Mouse (Mus musculus) ES-E14 (cell line): Measurements from ENCODE around the gene Jade1. TPM values are rescaled to one million over a fixed set of nuclear protein-coding genes. Genes with fewer than 3 reads are reported as not detected.

Experiments used
- DNase-seq: peaks from one replicate; pipeline ENCODE4 v3.0.0-alpha.2; 2013; ENCODE audit warnings: low read depth, low spot score
- H3K27ac ChIP-seq: 2 replicates; pipeline ENCODE4 v1.5.1; 2012; ENCODE audit warnings: low read depth, mild to moderate bottlenecking, low read length, moderate library complexity, mixed read lengths; ENCODE audit not compliant: poor library complexity, insufficient read depth, severe bottlenecking
- H3K36me3 ChIP-seq: 2 replicates; pipeline ENCODE4 v1.6.1; 2012; ENCODE audit warnings: mild to moderate bottlenecking, low read length, moderate library complexity, mixed read lengths; ENCODE audit not compliant: control insufficient read depth, poor library complexity, insufficient read depth, severe bottlenecking
- H3K4me1 ChIP-seq, 2 experiments: fragments of 150-350 bp in 1 of 2; sonication (generic) in 1 of 2; 2 replicates each; pipeline ENCODE4 v1.6.1; 2012; ENCODE audit warnings: low read length in 2 of 2, mild to moderate bottlenecking in 1 of 2, mixed read lengths in 1 of 2; ENCODE audit not compliant: control insufficient read depth in 2 of 2, insufficient read depth in 2 of 2, poor library complexity in 1 of 2
- H3K4me3 ChIP-seq, 2 experiments: fragments of 150-350 bp in 1 of 2; sonication (generic) in 1 of 2; 2 replicates each; pipeline ENCODE4 v1.5.1; 2012; ENCODE audit warnings: low read length in 2 of 2, low read depth in 1 of 2, mild to moderate bottlenecking in 1 of 2, mixed read lengths in 1 of 2; ENCODE audit not compliant: insufficient read depth in 1 of 2, poor library complexity in 1 of 2, severe bottlenecking in 1 of 2
- H3K9ac ChIP-seq: 2 replicates; pipeline ENCODE4 v1.6.1; 2012; ENCODE audit warnings: low read depth, mild to moderate bottlenecking, low read length, mixed read lengths; ENCODE audit not compliant: poor library complexity, insufficient read depth, severe bottlenecking
- H3K9me3 ChIP-seq: fragments of 150-350 bp; sonication (generic); 2 replicates; pipeline ENCODE4 v1.6.1; 2012; ENCODE audit warnings: low read depth, mild to moderate bottlenecking, low read length; ENCODE audit not compliant: control insufficient read depth, insufficient read depth
- CHD2 ChIP-seq: IDR thresholded peaks from 2 replicates; pipeline ENCODE4 v1.6.1; 2014; ENCODE audit warnings: mild to moderate bottlenecking, low read depth, low read length, inconsistent platforms
- HCFC1 ChIP-seq: IDR thresholded peaks from 2 replicates; pipeline ENCODE4 v1.6.1; 2012; ENCODE audit warnings: low read length, inconsistent platforms, borderline replicate concordance; ENCODE audit not compliant: insufficient read depth
- MAFK ChIP-seq: IDR thresholded peaks from 2 replicates; pipeline ENCODE4 v1.6.1; 2014; ENCODE audit warnings: mild to moderate bottlenecking, low read depth, low read length, inconsistent platforms; ENCODE audit not compliant: insufficient read depth
- ZC3H11A ChIP-seq: IDR thresholded peaks from 2 replicates; pipeline ENCODE4 v1.6.1; 2012; ENCODE audit warnings: low read depth, mild to moderate bottlenecking, inconsistent platforms, low read length, borderline replicate concordance
- ZNF384 ChIP-seq: IDR thresholded peaks from 2 replicates; pipeline ENCODE4 v1.6.1; 2012; ENCODE audit warnings: low read depth, low read length, inconsistent platforms
- in situ Hi-C, 2 experiments: fragments of 600-800 bp; cut with MboI; formaldehyde crosslinking; loops; one replicate each; pipeline ENCODE4 v1.15.1; 2025; ENCODE audit warnings: low sequenced_read_pairs in 2 of 2, inconsistent platforms in 1 of 2; ENCODE audit not compliant: unreplicated experiment in 2 of 2
- total RNA-seq: library from RNA; depleted of rRNA; stranded (reverse); fragments of 300-350 nt; gene quantifications from 2 replicates; pipeline ENCODE4 v1.2.3, GENCODE M21; 2012

Gene Jade1
- total RNA-seq, 1 experiment: 218 TPM

DNA sequence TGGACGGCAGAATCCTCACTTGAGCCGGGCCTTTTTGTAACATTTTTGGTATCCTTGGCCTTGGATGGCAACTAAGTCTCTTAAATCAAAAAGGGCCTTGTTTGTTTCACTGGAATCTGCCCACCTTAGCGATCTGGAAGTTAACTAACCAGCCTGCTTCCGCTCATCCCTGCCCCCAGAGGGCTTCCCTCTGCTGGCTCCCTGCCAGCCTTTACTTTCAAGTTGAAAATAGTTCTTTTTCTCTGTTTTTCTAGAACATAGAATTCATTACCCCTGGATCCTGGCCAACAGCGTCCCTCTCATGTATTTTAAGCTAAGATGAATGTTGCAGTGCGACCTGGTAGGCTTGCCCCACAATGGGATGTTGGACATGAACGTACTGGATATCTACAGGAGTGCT, 11.1 kb upstream of the Jade1 start:
- H3K4me1 ChIP-seq: no peaks in the 10 kb centered on the region; a peak in 1 of 4 replicates
- TF ChIP-seq MAFK: no peak
- no peak for TF ChIP-seq ZNF384
- TF ChIP-seq HCFC1: no peak
- TF ChIP-seq CHD2: no peak
- no peak for TF ChIP-seq ZC3H11A
- no peaks in the 10 kb centered on the region for H3K36me3 ChIP-seq
- no peak for DNase-seq
- H3K4me3 ChIP-seq: no peak overlapping the region
- in situ Hi-C loops: no loop called here
- H3K9ac ChIP-seq: no peak overlapping the region
- H3K9me3 ChIP-seq: no peaks in the 10 kb centered on the region
- H3K27ac ChIP-seq: no peak overlapping the region

DNA sequence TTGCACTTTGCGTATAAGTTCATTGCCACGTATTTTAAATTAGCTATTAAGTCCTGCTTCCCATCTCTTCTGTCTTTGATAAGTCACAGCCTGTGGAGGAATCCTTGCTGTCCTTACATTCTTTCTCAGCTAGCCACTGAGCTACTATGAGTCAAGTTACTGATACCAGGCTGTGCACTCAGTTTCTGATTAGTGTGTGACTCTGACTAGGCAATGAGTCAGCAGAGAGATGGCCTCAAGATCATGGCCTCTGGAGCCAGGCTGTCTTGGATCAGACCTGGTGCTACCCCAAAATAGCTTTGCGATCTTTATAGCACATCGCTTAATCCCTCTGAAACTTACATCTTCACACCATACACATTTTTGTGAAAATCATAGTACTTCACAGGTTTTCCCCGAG, 8.2 kb upstream of the Jade1 start:
- TF ChIP-seq HCFC1: no peak
- TF ChIP-seq MAFK: no peak
- no peak for TF ChIP-seq ZNF384
- no peak for TF ChIP-seq CHD2
- TF ChIP-seq ZC3H11A: no peak
- Histone ChIP-seq H3K27ac (no peak overlapping the region), H3K36me3 (no peaks in the 10 kb centered on the region), H3K9ac (no peak overlapping the region), H3K9me3 (no peaks in the 10 kb centered on the region), H3K4me3 (no peak overlapping the region), H3K4me1 (no peaks in the 10 kb centered on the region; a peak in 3 of 4 replicates)
- in situ Hi-C loops: no loop called here
- no peak for DNase-seq

DNA sequence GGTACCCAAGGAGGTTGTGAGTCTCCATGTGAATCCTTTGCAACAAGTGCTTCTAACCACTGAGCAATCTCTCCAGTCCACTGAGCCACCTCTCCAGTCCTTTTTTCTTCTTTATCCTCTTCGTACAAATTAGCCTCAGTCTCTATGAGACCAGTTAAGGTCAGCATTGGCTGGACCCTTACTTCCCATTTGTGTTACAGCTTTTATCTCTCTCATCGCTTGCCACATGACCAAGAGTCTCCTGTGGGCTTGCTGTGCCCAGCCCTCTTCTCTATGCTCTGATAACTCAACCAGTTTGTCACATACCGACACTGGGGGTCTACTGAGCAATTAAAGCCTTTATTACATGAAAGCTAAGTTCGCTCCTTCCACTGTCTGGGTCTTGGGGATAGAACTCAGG, 7.3 kb upstream of the Jade1 start:
- no peaks in the 10 kb centered on the region for H3K9me3 ChIP-seq
- no peak for DNase-seq
- H3K4me3 ChIP-seq: no peak overlapping the region
- H3K9ac ChIP-seq: no peak overlapping the region
- no peaks in the 10 kb centered on the region; a peak in 3 of 4 replicates for H3K4me1 ChIP-seq
- no peaks in the 10 kb centered on the region for H3K36me3 ChIP-seq
- in situ Hi-C loops: no loop called here
- TF ChIP-seq MAFK: no peak
- TF ChIP-seq ZC3H11A: no peak
- no peak for TF ChIP-seq HCFC1
- TF ChIP-seq CHD2: no peak
- TF ChIP-seq ZNF384: no peak
- H3K27ac ChIP-seq: no peak overlapping the region

DNA sequence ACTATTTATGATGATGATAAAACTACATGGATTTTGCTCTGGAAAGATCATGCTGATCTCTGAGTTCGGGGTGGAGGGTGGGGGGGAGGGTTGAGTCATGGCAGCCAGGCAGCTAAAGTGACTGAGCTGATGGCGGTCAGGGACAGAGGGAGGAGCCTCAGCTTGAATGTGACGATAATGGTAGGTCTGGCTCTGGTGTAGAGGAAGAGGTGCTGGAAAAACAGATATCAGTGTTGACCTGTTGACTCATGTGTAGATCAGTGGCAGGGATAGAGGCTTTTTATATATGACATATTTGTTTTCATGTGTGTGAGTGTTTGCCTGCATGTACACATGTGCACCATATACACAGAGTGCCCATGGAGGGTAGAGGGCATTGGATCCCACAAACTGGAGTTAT, 3.9 kb upstream of the Jade1 start:
- H3K4me3 ChIP-seq: no peak overlapping the region
- no peaks in the 10 kb centered on the region for H3K9me3 ChIP-seq
- in situ Hi-C loops: no loop called here
- H3K9ac ChIP-seq: no peak overlapping the region
- no peak for DNase-seq
- H3K27ac ChIP-seq: no peak overlapping the region
- H3K4me1 ChIP-seq: peaks cover 0 to 2% of the 10 kb centered on the region in 2 experiments; a peak in 3 of 4 replicates
- peaks cover 4% of the 10 kb centered on the region for H3K36me3 ChIP-seq
- TF ChIP-seq CHD2: no peak
- no peak for TF ChIP-seq ZC3H11A
- TF ChIP-seq HCFC1: no peak
- TF ChIP-seq MAFK: no peak
- no peak for TF ChIP-seq ZNF384
